Mouse (Mus musculus) midbrain, embryonic 14.5 days (tissue): ENCODE measurements around the gene Cdkl2. TPM values are rescaled to one million over a fixed set of nuclear protein-coding genes. Genes with fewer than 3 reads are reported as not detected.

ENCODE experiments used
- ATAC-seq: fragments of 200-750 bp; cut with Nextera tagmentation; 2 replicates; pipeline ENCODE4 v1.8.0; 2017; ENCODE audit warnings: moderate number of reproducible peaks, moderate library complexity; ENCODE audit not compliant: low FRiP score, low TSS enrichment
- DNase-seq: peaks from one replicate; pipeline ENCODE4 v3.0.0-alpha.2; 2015
- H3K27ac ChIP-seq: fragments of 300-500 bp; sonication (generic); replicated peaks from 2 replicates; pipeline ENCODE4 v1.5.1; 2014; ENCODE audit warnings: mild to moderate bottlenecking, low read depth, low read length, moderate library complexity
- H3K27me3 ChIP-seq: fragments of 300-500 bp; sonication (generic); 2 replicates; pipeline ENCODE4 v1.6.1; 2014; ENCODE audit warnings: low read length, control low read depth, mixed read lengths; ENCODE audit not compliant: control insufficient read depth, insufficient read depth
- H3K36me3 ChIP-seq: fragments of 300-500 bp; sonication (generic); 2 replicates; pipeline ENCODE4 v1.6.1; 2014; ENCODE audit warnings: low read length, control low read depth; ENCODE audit not compliant: control insufficient read depth, insufficient read depth
- H3K4me1 ChIP-seq: fragments of 300-500 bp; sonication (generic); 2 replicates; pipeline ENCODE4 v1.6.1; 2014; ENCODE audit warnings: mild to moderate bottlenecking, antibody characterized with exemption, low read length, control low read depth; ENCODE audit not compliant: control insufficient read depth, insufficient read depth
- H3K4me2 ChIP-seq: fragments of 300-500 bp; sonication (generic); 2 replicates; pipeline ENCODE4 v1.6.1; 2014; ENCODE audit warnings: mild to moderate bottlenecking, low read length, moderate library complexity
- H3K4me3 ChIP-seq: fragments of 300-500 bp; sonication (generic); replicated peaks from 2 replicates; pipeline ENCODE4 v1.5.1; 2014; ENCODE audit warnings: low read depth, low read length
- H3K9ac ChIP-seq: fragments of 300-500 bp; sonication (generic); replicated peaks from 2 replicates; pipeline ENCODE4 v1.6.1; 2014; ENCODE audit warnings: mild to moderate bottlenecking, low read length, moderate library complexity
- H3K9me3 ChIP-seq: fragments of 300-500 bp; sonication (generic); 2 replicates; pipeline ENCODE4 v1.6.1; 2016; ENCODE audit warnings: low read length, control low read depth, mixed read lengths; ENCODE audit not compliant: control insufficient read depth
- WGBS: fragments of 180-500 bp; shearing (Covaris S2); extraction: QIAGEN DNeasy Blood & Tissue Kit; methylation state at CpG from one replicate; pipeline ENCODE4 v1.1.7; 2014; 5-methylcytosine and 5-hydroxymethylcytosine counted together
- polyA plus RNA-seq: library from polyadenylated mRNA; unstranded; fragments of >200 nt; fragmentation: Nextera tagmentation; extraction: Ambion mirVana; gene quantifications from 2 replicates; pipeline ENCODE4 v1.2.1, GENCODE M21; 2014

The Cdkl2 gene
- polyA plus RNA-seq, 1 experiment from 2014 or later, result 7.7 TPM

GRCm38 (mm10) chr5:91962639-91963440, 80.8 kb downstream of the Cdkl2 start, which contains the start of gene Rchy1:
Gene Rchy1, minus strand, starts transcription at chr5:91963068.
- peak; percentile 99 for ATAC-seq
- Histone ChIP-seq H3K9ac (peak within 1 kb of the TSS; percentile 88), H3K27me3 (no peaks in the 10 kb centered on the region), H3K4me3 (peak within 1 kb of the TSS; percentile 75), H3K4me2 (peak within 1 kb of the TSS; percentile 67), H3K4me1 (peaks cover 15% of the 10 kb centered on the region; the same call in 1 of the 2 replicates), H3K27ac (peak within 1 kb of the TSS; percentile 99), H3K9me3 (no peaks in the 10 kb centered on the region), H3K36me3 (peaks cover under 1% of the 10 kb centered on the region; the same call in 1 of the 2 replicates)
- peak; percentile 95 for DNase-seq
- WGBS, result under 1% methylated on average over 65 of the region's 65 CpGs

GRCm38 (mm10) chr5:91962259-91962638, 81.4 kb downstream of the Cdkl2 start:
- H3K4me3 ChIP-seq, result peak overlapping the region; percentile 75
- H3K9ac ChIP-seq, result peak overlapping the region; percentile 88
- no peaks in the 10 kb centered on the region for H3K27me3 ChIP-seq
- H3K4me2 ChIP-seq, result peak overlapping the region; percentile 67
- H3K4me1 ChIP-seq, result peaks cover 15% of the 10 kb centered on the region; the same call in 1 of the 2 replicates
- WGBS, result under 1% methylated on average over 14 of the region's 14 CpGs
- H3K36me3 ChIP-seq, result peaks cover 6% of the 10 kb centered on the region
- ATAC-seq (no peak), DNase-seq (no peak)
- peak overlapping the region; percentile 99 for H3K27ac ChIP-seq
- no peaks in the 10 kb centered on the region for H3K9me3 ChIP-seq

GRCm38 (mm10) chr5:91961370-91961769, 82.3 kb downstream of the Cdkl2 start:
- Histone ChIP-seq H3K9me3 (no peaks in the 10 kb centered on the region), H3K4me3 (peak overlapping the region; percentile 75), H3K4me1 (peaks cover 15% of the 10 kb centered on the region; the same call in 1 of the 2 replicates), H3K27me3 (no peaks in the 10 kb centered on the region), H3K27ac (no peak overlapping the region), H3K36me3 (peaks cover 14% of the 10 kb centered on the region), H3K9ac (peak overlapping the region; percentile 88; the same call in 1 of the 2 replicates), H3K4me2 (peak overlapping the region; percentile 67)
- no peak for ATAC-seq
- WGBS, result 100% methylated on average over 1 of the region's 1 CpGs
- DNase-seq, result no peak

GRCm38 (mm10) chr5:91960606-91961254, 83.0 kb downstream of the Cdkl2 start:
- peaks cover 17% of the 10 kb centered on the region for H3K36me3 ChIP-seq
- H3K27me3 ChIP-seq, result no peaks in the 10 kb centered on the region
- H3K9me3 ChIP-seq, result no peaks in the 10 kb centered on the region
- H3K9ac ChIP-seq, result no peak overlapping the region
- peaks cover 15% of the 10 kb centered on the region; the same call in 1 of the 2 replicates for H3K4me1 ChIP-seq
- no peak for DNase-seq
- WGBS, result 83% methylated on average over 3 of the region's 3 CpGs
- H3K4me2 ChIP-seq, result peak overlapping the region; percentile 67
- ATAC-seq, result no peak
- no peak overlapping the region for H3K27ac ChIP-seq
- H3K4me3 ChIP-seq, result no peak overlapping the region

- Histone ChIP-seq H3K4me2 (no peak overlapping the region), H3K36me3 (peaks cover 19% of the 10 kb centered on the region), H3K9ac (no peak overlapping the region), H3K4me1 (peaks cover 15% of the 10 kb centered on the region; the same call in 1 of the 2 replicates), H3K27ac (no peak overlapping the region), H3K9me3 (no peaks in the 10 kb centered on the region), H3K4me3 (no peak overlapping the region), H3K27me3 (no peaks in the 10 kb centered on the region)
- DNase-seq, result no peak
- no peak for ATAC-seq
- 96% methylated on average over 1 of the region's 1 CpGs for WGBS
These were observed 83.7 kb downstream of the Cdkl2 start for GRCm38 (mm10) chr5:91959986-91960385.

GRCm38 (mm10) chr5:91959096-91959495, 84.6 kb downstream of the Cdkl2 start:
- WGBS, result 93% methylated on average over 1 of the region's 1 CpGs
- DNase-seq, result no peak
- H3K9me3 ChIP-seq, result no peaks in the 10 kb centered on the region
- H3K4me1 ChIP-seq, result peaks cover 15% of the 10 kb centered on the region; the same call in 1 of the 2 replicates
- ATAC-seq, result no peak
- no peaks in the 10 kb centered on the region for H3K27me3 ChIP-seq
- no peak overlapping the region for H3K9ac ChIP-seq
- no peak overlapping the region for H3K4me3 ChIP-seq
- H3K4me2 ChIP-seq, result no peak overlapping the region
- H3K36me3 ChIP-seq, result peaks cover 26% of the 10 kb centered on the region
- H3K27ac ChIP-seq, result no peak overlapping the region

- H3K4me2 ChIP-seq, result no peak overlapping the region
- WGBS, result 91% methylated on average over 3 of the region's 3 CpGs
- H3K9ac ChIP-seq, result no peak overlapping the region
- peaks cover 15% of the 10 kb centered on the region; the same call in 1 of the 2 replicates for H3K4me1 ChIP-seq
- H3K27me3 ChIP-seq, result no peaks in the 10 kb centered on the region
- no peak overlapping the region for H3K4me3 ChIP-seq
- no peak overlapping the region for H3K27ac ChIP-seq
- ATAC-seq, result no peak
- no peaks in the 10 kb centered on the region for H3K9me3 ChIP-seq
- no peak for DNase-seq
- H3K36me3 ChIP-seq, result peaks cover 41% of the 10 kb centered on the region
These were observed 86.5 kb downstream of the Cdkl2 start for GRCm38 (mm10) chr5:91956991-91957760.
